ENCODE assay signal across 20 mouse cellular contexts in genomic region chr5:147786857-147787256, GRCm38 (mm10).
DNase-seq lines count a peak whose midpoint lies in the region; ATAC-seq and TF ChIP-seq lines count a peak whose summit lies in the region.
"Had no signal": no experiment of that assay in that cellular context is flagged by ENCODE, and none has a peak within 500 bp of the region (broad histone marks: within the 10 kb centered on the region; RNA-seq: fewer than 3 reads in every experiment).

No protein-coding gene starts in this region.

- in situ Hi-C loops in Patski (cut with MboI; ENCODE audit: low pct_unique_long_range_greater_than_20kb): loop anchor here (5.0 kb wide), 1 partner anchor 60 kb away; no protein-coding TSS in a partner anchor

- peaks cover 5% of the 10 kb centered on the region; the same call in 1 of the 2 replicates for H3K9me3 ChIP-seq in liver, postnatal 0 days (ENCODE audit: low read length)
- H3K9me3 ChIP-seq in liver, embryonic 12.5 days (replicated peaks): peaks cover 7% of the 10 kb centered on the region; the same call in 1 of the 2 replicates
- H3K9me3 ChIP-seq: heart, embryonic 13.5 days; hindbrain, embryonic 12.5 days; midbrain, embryonic 12.5 days had no signal

- ATAC-seq in liver, postnatal 0 days: no peak
- no peak for ATAC-seq in liver, embryonic 12.5 days
- peak; percentile 83 for ATAC-seq in Patski
- peak; percentile 68 for ATAC-seq in megakaryocyte, adult 5-6 weeks (ENCODE audit: poor library complexity, severe bottlenecking)
- ATAC-seq: activated CD4-positive, CD25-positive, alpha-beta regulatory T cell, adult 4 months; forebrain, embryonic 14.5 days had no signal

- no peak for TF ChIP-seq CTCF in liver, postnatal 0 days (IDR thresholded peaks at IDR 0.05; ENCODE audit: low read depth)
- TF ChIP-seq CTCF in Patski (IDR thresholded peaks at IDR 0.05): no peak
- no peak for TF ChIP-seq CTCF in gastrocnemius, adult 2 months (IDR thresholded peaks at IDR 0.05)

- intact Hi-C loops in gastrocnemius, adult 2 months (cut with DNase I): no loop called here

- H3K4me1 ChIP-seq in liver, postnatal 0 days (ENCODE audit: insufficient read depth): no peaks in the 10 kb centered on the region
- no peaks in the 10 kb centered on the region for H3K4me1 ChIP-seq in liver, embryonic 12.5 days

- no peak for DNase-seq in liver, postnatal 0 days
- peak; percentile 53 for DNase-seq in 416B (ENCODE audit: low read depth)
- DNase-seq in Patski (ENCODE audit: low read depth, low spot score): peak; percentile 77
- DNase-seq in adrenal gland, postnatal 14 days: no peak
- DNase-seq in gastrocnemius, adult 2 months: no peak
- no peak for DNase-seq in spleen, postnatal 10 days (ENCODE audit: low spot score in 2 of 2)
- DNase-seq: adrenal gland, adult 8-10 months; cerebellum, adult 9-11 months; kidney, adult 11 months; kidney, postnatal 10 days; lung, embryonic 14.5 days; thymus, postnatal 14 days had no signal

- 39% methylated on average over 5 of the region's 5 CpGs for WGBS in liver, postnatal 0 days (ENCODE audit: insufficient replicate concordance)
- 31% methylated on average over 5 of the region's 5 CpGs for WGBS in liver, embryonic 12.5 days (ENCODE audit: insufficient replicate concordance)

- H3K27ac ChIP-seq in liver, postnatal 0 days (ENCODE audit: low read depth): no peak overlapping the region
- H3K27ac ChIP-seq in liver, embryonic 12.5 days: no peak overlapping the region
- no peak overlapping the region for H3K27ac ChIP-seq in gastrocnemius, adult 2 months
- H3K27ac ChIP-seq: heart, embryonic 13.5 days; hindbrain, embryonic 12.5 days; midbrain, embryonic 12.5 days had no signal

- H3K27me3 ChIP-seq in liver, postnatal 0 days (ENCODE audit: insufficient read depth, low read length): no peaks in the 10 kb centered on the region
- no peaks in the 10 kb centered on the region for H3K27me3 ChIP-seq in liver, embryonic 12.5 days (replicated peaks)
- no peaks in the 10 kb centered on the region for H3K27me3 ChIP-seq in Patski
- H3K27me3 ChIP-seq: heart, embryonic 13.5 days; hindbrain, embryonic 12.5 days; midbrain, embryonic 12.5 days had no signal

- H3K36me3 ChIP-seq in liver, postnatal 0 days (replicated peaks; ENCODE audit: insufficient read depth, low read length): no peaks in the 10 kb centered on the region
- no peaks in the 10 kb centered on the region for H3K36me3 ChIP-seq in liver, embryonic 12.5 days
- H3K36me3 ChIP-seq: heart, embryonic 13.5 days; hindbrain, embryonic 12.5 days; midbrain, embryonic 12.5 days had no signal

- no peak overlapping the region for H3K9ac ChIP-seq in liver, postnatal 0 days (replicated peaks)
- no peak overlapping the region for H3K9ac ChIP-seq in liver, embryonic 12.5 days
- H3K9ac ChIP-seq: heart, embryonic 13.5 days; hindbrain, embryonic 12.5 days; lung, embryonic 14.5 days; midbrain, embryonic 12.5 days had no signal

- no peak overlapping the region for H3K4me3 ChIP-seq in liver, postnatal 0 days (ENCODE audit: low read depth, low read length)
- no peak overlapping the region for H3K4me3 ChIP-seq in liver, embryonic 12.5 days
- no peak overlapping the region for H3K4me3 ChIP-seq in gastrocnemius, adult 2 months
- H3K4me3 ChIP-seq: erythroblast, embryonic 14.5 days; heart, embryonic 13.5 days; hindbrain, embryonic 12.5 days; midbrain, embryonic 12.5 days had no signal

- POLR2A ChIA-PET in Patski (lab: Charles Lee): no interaction called here

- peak; percentile 17; the same call in 1 of the 2 replicates for TF ChIP-seq EP300 in liver, postnatal 0 days (IDR thresholded peaks at IDR 0.05; ENCODE audit: low read depth)

- CTCF ChIA-PET in Patski (lab: Charles Lee): interaction anchor here (0.7 to 1.4 kb wide), 2 partner anchors 31 to 204 kb away, joined by 3 read pairs; no protein-coding TSS in a partner anchor

- no peak overlapping the region for H3K4me2 ChIP-seq in liver, postnatal 0 days (ENCODE audit: low read depth, low read length)
- H3K4me2 ChIP-seq in liver, embryonic 12.5 days: no peak overlapping the region
- H3K4me2 ChIP-seq: heart, embryonic 13.5 days; hindbrain, embryonic 12.5 days; lung, embryonic 14.5 days; midbrain, embryonic 12.5 days had no signal

Comparison
In these comparisons a context has a peak if more than half of its experiments do, and no peak if none do; other contexts are left out.
1. ATAC-seq: peak in Patski (single experiment) and megakaryocyte, adult 5-6 weeks (single experiment); none in liver, postnatal 0 days (single experiment) and liver, embryonic 12.5 days (single experiment).
2. DNase-seq: peak in 416B (single experiment) and Patski (single experiment); none in liver, postnatal 0 days (single experiment), adrenal gland, postnatal 14 days (single experiment), gastrocnemius, adult 2 months (single experiment) and spleen, postnatal 10 days (0 of 2).